Mouse (Mus musculus) heart, adult 9 months (tissue): ENCODE data around the gene Pnp2.

Source experiments
- DNase-seq, 2 experiments: peaks; one replicate each; pipeline ENCODE4 v3.0.0; 2022; ENCODE audit warnings: low spot score in 2 of 2

The Pnp2 gene

GRCm38 (mm10) chr14:51008781-51009180, 53.0 kb downstream of the Pnp2 start:
- no peak for DNase-seq

DNA sequence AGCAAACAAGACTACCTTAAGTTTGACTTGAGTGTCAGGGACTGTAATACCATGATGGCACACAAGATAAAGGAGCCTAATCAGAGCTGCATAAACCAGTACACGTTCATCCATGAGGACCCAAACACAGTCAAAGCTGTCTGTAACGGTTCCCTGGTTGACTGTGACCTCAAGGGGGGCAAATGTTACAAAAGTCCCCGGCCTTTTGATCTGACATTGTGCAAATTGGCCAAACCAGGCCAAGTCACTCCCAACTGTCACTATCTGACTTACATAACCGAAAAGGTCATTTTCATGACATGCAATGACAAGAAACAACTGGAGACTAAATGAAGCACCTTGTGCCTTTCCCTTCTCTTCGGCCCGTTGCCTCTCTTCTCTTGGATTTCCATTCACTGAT, 53.8 kb downstream of the Pnp2 start:
- no peak for DNase-seq
